Mouse (Mus musculus) ES-Bruce4 (cell line): ENCODE measurements at regions not wholly inside any gene's neighbourhood (a gene's known extent, or its start where the extent isn't known, plus 50 kb on each side); places are given as distances from the start of the nearest gene placed in this dataset.

Experiments
- CTCF ChIP-seq: IDR thresholded peaks from one replicate; pipeline ENCODE4 v1.8.1; 2011; ENCODE audit warnings: low read depth, low read length
- EP300 ChIP-seq: IDR thresholded peaks from 2 replicates; pipeline ENCODE4 v1.6.1; 2011; ENCODE audit warnings: low read depth, low read length; ENCODE audit not compliant: insufficient read depth
- POLR2A ChIP-seq: IDR thresholded peaks from one replicate; pipeline ENCODE4 v1.8.1; 2011; ENCODE audit warnings: low read length; ENCODE audit not compliant: insufficient read depth

- TF ChIP-seq CTCF (no peak), EP300 (no peak), POLR2A (no peak)
Measured at GRCm38 (mm10) chr7:70037011-70037410, 329.5 kb downstream of the Nr2f2 start.
